Mouse (Mus musculus): ENCODE data around the gene Hlcs.

GRCm38 (mm10) chr16:94190256-94190655, 123.1 kb downstream of the Hlcs start:
- no peak for TF ChIP-seq CTCF (conservative IDR thresholded peaks at IDR 0.05; ENCODE audit: low read length)
- no peak for TF ChIP-seq POU5F1 (IDR thresholded peaks at IDR 0.05; ENCODE audit: borderline replicate concordance, low read length)
- no peak for TF ChIP-seq NANOG (IDR thresholded peaks at IDR 0.05; ENCODE audit: borderline replicate concordance, low read length)
